Mouse (Mus musculus) adrenal gland, postnatal 25 days (tissue): ENCODE measurements around the gene Lipt1. TPM values are rescaled to one million over a fixed set of nuclear protein-coding genes. Genes with fewer than 3 reads are reported as not detected.

Source experiments
- DNase-seq: peaks from one replicate; pipeline ENCODE4 v3.0.0; 2021; ENCODE audit warnings: mixed read lengths
- total RNA-seq: library from RNA; stranded (reverse); gene quantifications from 2 replicates; pipeline ENCODE4 v1.2.3, GENCODE M21; 2021

Gene Lipt1
- total RNA-seq, 1 experiment from 2014 or later = 17.2 TPM

GRCm38 (mm10) chr1:37899816-37900215 is 28.3 kb downstream of the Lipt1 start:
- no peak for DNase-seq

GRCm38 (mm10) chr1:37900288-37900687 is 28.8 kb downstream of the Lipt1 start:
- DNase-seq = no peak

GRCm38 (mm10) chr1:37903178-37903577 is 31.6 kb downstream of the Lipt1 start:
- DNase-seq = peak; percentile 8

- no peak for DNase-seq
Observed at GRCm38 (mm10) chr1:37912751-37913150, 41.2 kb downstream of the Lipt1 start.

- DNase-seq = no peak
Observed at GRCm38 (mm10) chr1:37916393-37916792, 44.9 kb downstream of the Lipt1 start, which contains the start of gene Lyg2. TSS of gene Lyg2 (minus strand) at chr1:37916493.

GRCm38 (mm10) chr1:37917666-37918065 is 46.1 kb downstream of the Lipt1 start:
- DNase-seq = no peak

GRCm38 (mm10) chr1:37918096-37918495 is 46.6 kb downstream of the Lipt1 start:
- DNase-seq = no peak

GRCm38 (mm10) chr1:37922536-37922935 is 51.0 kb downstream of the Lipt1 start:
- no peak for DNase-seq

Other genes with a start within 250 kb of the Lipt1 start
- 2.6 and 2.7 TPM in 2 replicates for gene 2010300C02Rik, start 151.7 kb upstream of the Lipt1 start, total RNA-seq
- 6.0 and 6.6 TPM in 2 replicates for gene Tsga10, start 5.3 kb upstream of the Lipt1 start, total RNA-seq
- 16.1 and 18.3 TPM in 2 replicates for gene Mitd1, start 18.7 kb downstream of the Lipt1 start, total RNA-seq
- gene Mrpl30, start 18.7 kb downstream of the Lipt1 start, total RNA-seq = 181 and 191 TPM in 2 replicates
- not detected in 2 replicates for gene Lyg2, start 44.8 kb downstream of the Lipt1 start, total RNA-seq
- not detected in 2 replicates for gene Lyg1, start 86.0 kb downstream of the Lipt1 start, total RNA-seq
- 59.9 and 86.4 TPM in 2 replicates for gene Txndc9, start 126.2 kb downstream of the Lipt1 start, total RNA-seq
- 50.8 and 50.9 TPM in 2 replicates for gene Eif5b, start 126.3 kb downstream of the Lipt1 start, total RNA-seq